Mouse (Mus musculus) myocyte (in vitro differentiated cells): ENCODE measurements around the gene Tfcp2l1. TPM values are rescaled to one million over a fixed set of nuclear protein-coding genes. Genes with fewer than 3 reads are reported as not detected.
"Not testable (repeated sequence)": the region's sequence is repeated elsewhere in the genome, so short reads cannot be mapped to it uniquely, and the experiment has no call there.

Experiments
- H3K27me3 ChIP-seq: one replicate; pipeline ENCODE4 v1.6.1; 2011; ENCODE audit not compliant: control insufficient read depth, insufficient read depth, insufficient read length
- H3K36me3 ChIP-seq: one replicate; pipeline ENCODE4 v1.6.1; 2011; ENCODE audit not compliant: control insufficient read depth, insufficient read depth
- H3K4me2 ChIP-seq: one replicate; pipeline ENCODE4 v1.6.1; 2011; ENCODE audit warnings: low read depth, control low read depth
- H3K4me3 ChIP-seq: one replicate; pipeline ENCODE4 v1.5.1; 2011; ENCODE audit warnings: mild to moderate bottlenecking, control low read depth, moderate library complexity
- H3K79me2 ChIP-seq: one replicate; pipeline ENCODE4 v1.6.1; 2011; ENCODE audit not compliant: control insufficient read depth, insufficient read depth
- H3ac ChIP-seq: one replicate; pipeline ENCODE4 v1.6.1; 2011; ENCODE audit not compliant: control insufficient read depth, insufficient read length
- CEBPB ChIP-seq: IDR thresholded peaks from 2 replicates; pipeline ENCODE4 v1.6.1; 2011; ENCODE audit warnings: mild to moderate bottlenecking, moderate library complexity; ENCODE audit not compliant: poor library complexity, insufficient read depth, severe bottlenecking
- E2F4 ChIP-seq: IDR thresholded peaks from one replicate; pipeline ENCODE4 v1.6.1; 2011; ENCODE audit warnings: mild to moderate bottlenecking, control low read depth, moderate library complexity; ENCODE audit not compliant: insufficient read depth
- MAX ChIP-seq: IDR thresholded peaks from one replicate; pipeline ENCODE4 v1.6.1; 2011; ENCODE audit warnings: low read depth, mild to moderate bottlenecking, control low read depth
- MYOD1 ChIP-seq, 3 experiments: IDR thresholded peaks; one replicate each; pipeline ENCODE4 v1.6.1; 2011; ENCODE audit warnings: control low read depth in 2 of 3, low read depth in 2 of 3, mild to moderate bottlenecking in 2 of 3, moderate library complexity in 1 of 3; ENCODE audit not compliant: insufficient read length in 2 of 3, control insufficient read depth in 1 of 3
- MYOG ChIP-seq, 3 experiments: IDR thresholded peaks; one replicate each; pipeline ENCODE4 v1.6.1; 2011; ENCODE audit warnings: control low read depth in 2 of 3, low read depth in 2 of 3, mild to moderate bottlenecking in 2 of 3; ENCODE audit not compliant: insufficient read length in 2 of 3, control insufficient read depth in 1 of 3, insufficient read depth in 1 of 3
- POLR2A ChIP-seq: IDR thresholded peaks from one replicate; pipeline ENCODE4 v1.6.1; 2011; ENCODE audit warnings: low read depth, mild to moderate bottlenecking, control low read depth, moderate library complexity; ENCODE audit not compliant: insufficient read length
- POLR2AphosphoS2 ChIP-seq: IDR thresholded peaks from one replicate; pipeline ENCODE4 v1.6.1; 2011; ENCODE audit warnings: low read depth, control low read depth; ENCODE audit not compliant: insufficient read length
- REST ChIP-seq: IDR thresholded peaks from one replicate; pipeline ENCODE4 v1.6.1; 2011; ENCODE audit warnings: mild to moderate bottlenecking, control low read depth, moderate library complexity; ENCODE audit not compliant: insufficient read depth, insufficient read length
- SRF ChIP-seq: IDR thresholded peaks from one replicate; pipeline ENCODE4 v1.6.1; 2011; ENCODE audit warnings: low read depth; ENCODE audit not compliant: control insufficient read depth, insufficient read length
- TCF12 ChIP-seq: IDR thresholded peaks from one replicate; pipeline ENCODE4 v1.6.1; 2011; ENCODE audit warnings: mild to moderate bottlenecking, control low read depth; ENCODE audit not compliant: poor library complexity, insufficient read depth, severe bottlenecking
- TCF3 ChIP-seq: IDR thresholded peaks from one replicate; pipeline ENCODE4 v1.6.1; 2011; ENCODE audit warnings: low read depth, control low read depth; ENCODE audit not compliant: insufficient read length
- USF1 ChIP-seq: IDR thresholded peaks from one replicate; pipeline ENCODE4 v1.6.1; 2011; ENCODE audit warnings: low read depth, mild to moderate bottlenecking, control low read depth, moderate library complexity
- polyA plus RNA-seq: library from polyadenylated mRNA; unstranded; fragments of >200 nt; fragmentation: generic; extraction: Trizol; gene quantifications from one replicate; pipeline ENCODE4 v1.2.1, GENCODE M21; 2012; ENCODE audit warnings: missing spikeins

The Tfcp2l1 gene
- polyA plus RNA-seq, 1 experiment = 1.2 TPM

DNA sequence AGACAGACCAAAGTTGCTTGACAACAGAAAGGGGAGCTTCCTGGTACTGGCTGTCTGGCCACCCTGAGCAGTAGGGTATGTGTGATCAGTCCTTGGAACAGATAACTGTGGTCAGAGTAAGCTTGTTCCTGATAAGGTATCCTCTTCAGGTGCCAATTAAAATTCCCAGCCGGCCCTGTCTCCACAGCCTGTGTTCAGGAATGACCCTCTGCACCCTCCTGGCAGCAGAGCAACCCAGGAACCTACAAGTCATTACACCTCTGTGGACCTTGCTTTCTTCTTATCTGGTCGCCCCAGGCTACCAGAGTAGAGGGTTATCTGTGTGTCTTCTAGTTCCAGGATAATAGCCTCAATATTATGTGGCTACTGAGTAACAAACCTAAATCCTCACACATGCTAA lies 32.4 kb upstream of the Tfcp2l1 start:
- Histone ChIP-seq H3K4me3 (no peak overlapping the region), H3K36me3 (peaks cover 20% of the 10 kb centered on the region), H3K4me2 (no peak overlapping the region), H3K79me2 (no peaks in the 10 kb centered on the region), H3K27me3 (no peaks in the 10 kb centered on the region), H3ac (no peak overlapping the region)
- TF ChIP-seq MAX (no peak), REST (no peak), E2F4 (no peak), CEBPB (no peak), POLR2A (no peak), POLR2AphosphoS2 (no peak), USF1 (no peak), TCF12 (no peak), MYOD1 (IDR thresholded peaks at IDR 0.05; ENCODE audit: control insufficient read depth in 1 of 3, insufficient read length in 2 of 3, low read depth in 2 of 3) (no peak), TCF3 (no peak), SRF (no peak), MYOG (IDR thresholded peaks at IDR 0.05; ENCODE audit: control insufficient read depth in 1 of 3, insufficient read depth in 1 of 3, insufficient read length in 2 of 3, low read depth in 2 of 3) (no peak)

DNA sequence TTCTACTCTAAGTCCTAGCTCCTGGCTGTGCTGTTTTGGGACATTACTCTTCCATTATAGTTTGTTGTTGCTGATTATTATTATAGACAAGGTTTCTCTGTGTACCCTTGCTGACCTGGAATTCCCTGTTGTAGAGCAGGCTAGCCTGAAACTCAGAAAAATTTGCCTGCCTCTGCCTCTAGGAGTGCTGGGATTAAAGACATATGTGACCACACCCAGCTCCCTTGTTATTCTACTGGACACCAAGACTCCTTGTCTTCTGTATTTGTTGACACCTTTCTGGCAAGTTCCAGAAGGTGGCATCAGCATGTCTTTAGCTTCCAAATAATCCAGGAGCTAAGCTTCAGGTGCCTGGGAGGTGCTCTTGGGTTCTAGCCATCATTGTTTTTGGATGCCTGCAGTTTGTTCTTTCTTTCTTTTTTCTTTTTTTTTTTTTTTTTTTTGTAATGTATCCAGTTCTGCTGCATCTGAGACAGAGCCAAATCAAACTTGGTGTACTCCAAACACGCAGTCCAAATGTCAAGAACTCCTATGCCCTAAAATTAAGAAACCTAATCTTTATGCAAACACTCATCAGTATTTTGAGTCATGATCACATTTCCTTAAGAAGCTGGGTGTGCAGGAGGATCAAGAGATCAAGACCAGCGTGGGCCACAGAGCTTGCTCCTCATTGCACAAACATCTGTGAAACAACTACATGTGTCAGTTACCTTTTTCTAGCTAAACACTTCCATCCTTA lies 30.1 kb upstream of the Tfcp2l1 start:
- H3K4me2 ChIP-seq = no peak overlapping the region
- no peak overlapping the region for H3K4me3 ChIP-seq
- H3K36me3 ChIP-seq = peaks cover 19% of the 10 kb centered on the region
- no peaks in the 10 kb centered on the region for H3K27me3 ChIP-seq
- no peak for TF ChIP-seq SRF
- TF ChIP-seq MYOD1 (IDR thresholded peaks at IDR 0.05; ENCODE audit: control insufficient read depth in 1 of 3, insufficient read length in 2 of 3, low read depth in 2 of 3) = no peak
- TF ChIP-seq POLR2A = no peak
- no peak overlapping the region for H3ac ChIP-seq
- no peaks in the 10 kb centered on the region for H3K79me2 ChIP-seq

DNA sequence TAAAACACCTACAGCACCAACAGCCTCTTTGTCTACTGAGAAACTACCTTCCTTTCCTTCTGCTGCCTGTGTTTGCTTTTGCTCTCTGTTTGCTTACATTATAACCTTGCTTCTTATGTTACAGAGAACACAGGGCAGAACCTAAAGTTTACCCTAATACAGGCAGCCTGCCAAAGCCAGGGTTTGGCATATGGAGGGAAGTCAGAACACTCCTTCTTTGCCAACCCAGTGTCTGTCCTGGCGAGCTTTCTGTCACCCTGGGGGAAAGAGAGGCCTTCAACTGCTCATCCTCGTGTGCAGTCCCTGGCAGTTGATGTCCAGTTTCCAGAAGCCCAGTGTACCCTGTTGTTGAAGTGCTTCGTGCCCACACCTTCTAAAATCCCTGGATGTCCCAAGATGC lies 29.4 kb upstream of the Tfcp2l1 start:
- H3K4me3 ChIP-seq = no peak overlapping the region
- H3ac ChIP-seq = no peak overlapping the region
- TF ChIP-seq TCF12 (no peak), CEBPB (no peak), SRF (no peak), POLR2A (no peak), MYOD1 (IDR thresholded peaks at IDR 0.05; ENCODE audit: control insufficient read depth in 1 of 3, insufficient read length in 2 of 3, low read depth in 2 of 3) (no peak), REST (no peak)
- peaks cover 13% of the 10 kb centered on the region for H3K36me3 ChIP-seq
- H3K79me2 ChIP-seq = no peaks in the 10 kb centered on the region
- H3K27me3 ChIP-seq = no peaks in the 10 kb centered on the region
- no peak overlapping the region for H3K4me2 ChIP-seq

DNA sequence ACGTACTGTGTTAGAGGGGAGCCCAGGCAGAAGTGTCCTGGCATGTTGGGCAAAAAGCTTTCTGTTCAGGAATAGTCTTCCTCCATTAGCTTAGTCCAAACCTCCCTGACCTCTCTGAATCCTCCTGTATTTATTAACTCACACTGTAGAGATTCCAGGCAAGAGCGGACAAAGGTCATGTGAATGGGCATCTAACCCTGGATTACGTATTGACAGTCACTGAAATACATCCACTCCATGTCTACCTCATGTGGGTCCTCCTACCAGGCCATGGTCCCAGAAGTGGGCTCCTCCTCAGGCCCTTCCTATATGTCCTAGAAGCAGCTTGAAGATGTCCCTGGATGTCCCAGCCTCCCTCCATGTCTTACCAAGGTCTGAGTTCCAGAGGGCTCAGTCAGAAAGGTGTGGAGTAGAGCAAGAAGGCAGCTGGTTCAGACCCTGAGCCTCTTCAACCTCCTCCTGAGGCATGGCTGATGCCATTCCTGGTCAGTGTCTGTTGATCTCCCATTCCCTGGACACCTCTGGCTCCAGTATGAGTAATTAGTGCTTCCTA lies 14.0 kb upstream of the Tfcp2l1 start:
- Histone ChIP-seq H3ac (no peak overlapping the region), H3K4me3 (no peak overlapping the region), H3K36me3 (peaks cover 7% of the 10 kb centered on the region)

DNA sequence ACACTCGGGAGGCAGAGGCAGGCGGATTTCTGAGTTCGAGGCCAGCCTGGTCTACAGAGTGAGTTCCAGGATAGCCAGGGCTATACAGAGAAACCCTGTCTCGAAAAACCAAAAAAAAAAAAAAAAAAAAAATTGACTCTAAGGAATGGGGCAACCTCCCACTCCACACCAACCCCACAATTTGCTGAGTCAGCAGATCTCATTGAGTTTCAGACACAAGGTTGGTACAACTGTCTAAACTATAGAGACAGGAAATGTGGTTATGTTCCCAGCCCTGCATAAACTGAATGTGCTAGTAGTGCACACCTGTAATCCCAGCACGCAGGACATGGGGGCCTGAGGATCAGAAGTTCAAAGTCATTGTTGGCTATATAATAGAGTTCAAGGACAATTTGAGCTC lies 6.7 kb upstream of the Tfcp2l1 start:
- H3K27me3 ChIP-seq = not testable (repeated sequence)

More for the DNA sequence above, 14.0 kb upstream of the Tfcp2l1 start:
- no peak overlapping the region for H3K4me2 ChIP-seq
- H3K79me2 ChIP-seq = no peaks in the 10 kb centered on the region
- H3K27me3 ChIP-seq = no peaks in the 10 kb centered on the region
- no peak for TF ChIP-seq MAX
- TF ChIP-seq MYOD1 (IDR thresholded peaks at IDR 0.05; ENCODE audit: control insufficient read depth in 1 of 3, insufficient read length in 2 of 3, low read depth in 2 of 3) = no peak
- TF ChIP-seq TCF12 = no peak
- TF ChIP-seq MYOG (IDR thresholded peaks at IDR 0.05; ENCODE audit: control insufficient read depth in 1 of 3, insufficient read depth in 1 of 3, insufficient read length in 2 of 3, low read depth in 2 of 3) = no peak
- TF ChIP-seq REST = no peak

DNA sequence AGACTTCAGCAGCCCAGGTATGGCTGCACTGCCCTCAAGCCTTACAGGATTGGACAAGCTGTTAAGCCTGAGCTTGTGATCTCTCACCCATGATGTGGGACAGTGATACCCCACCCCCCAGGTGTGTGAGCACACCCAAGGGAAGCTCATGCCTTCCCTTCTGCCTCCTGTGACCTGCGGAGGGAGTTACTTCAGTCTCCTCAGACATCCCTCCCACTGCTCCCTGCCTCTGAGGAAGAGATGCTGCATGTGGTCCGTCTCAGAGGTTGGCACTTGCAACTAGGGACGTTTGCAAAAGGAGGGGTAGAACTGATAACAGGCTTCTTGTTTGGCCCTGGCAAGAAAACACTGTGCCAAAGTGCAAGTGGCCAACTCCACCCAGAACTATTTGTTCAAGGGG lies 4.9 kb upstream of the Tfcp2l1 start:
- Histone ChIP-seq H3K79me2 (no peaks in the 10 kb centered on the region), H3K4me3 (no peak overlapping the region), H3ac (no peak overlapping the region), H3K36me3 (no peaks in the 10 kb centered on the region), H3K4me2 (no peak overlapping the region), H3K27me3 (peaks cover 6% of the 10 kb centered on the region)
- TF ChIP-seq TCF12 (no peak), MAX (no peak), CEBPB (no peak), REST (no peak), MYOD1 (IDR thresholded peaks at IDR 0.05; ENCODE audit: control insufficient read depth in 1 of 3, insufficient read length in 2 of 3, low read depth in 2 of 3) (no peak), SRF (no peak), MYOG (IDR thresholded peaks at IDR 0.05; ENCODE audit: control insufficient read depth in 1 of 3, insufficient read depth in 1 of 3, insufficient read length in 2 of 3, low read depth in 2 of 3) (no peak), TCF3 (no peak), POLR2AphosphoS2 (no peak), E2F4 (no peak), USF1 (no peak), POLR2A (no peak)

More for the DNA sequence above, 6.7 kb upstream of the Tfcp2l1 start:
- not testable (repeated sequence) for H3K4me3 ChIP-seq, H3K36me3 ChIP-seq, H3ac ChIP-seq, H3K79me2 ChIP-seq, H3K4me2 ChIP-seq
